Mouse (Mus musculus) MEL (cell line): ENCODE results near the gene Iyd. TPM values are rescaled to one million over a fixed set of nuclear protein-coding genes. Genes with fewer than 3 reads are reported as not detected.
"Not testable (repeated sequence)": the region's sequence is repeated elsewhere in the genome, so short reads cannot be mapped to it uniquely, and the experiment has no call there.

Source experiments
- DNase-seq: peaks from one replicate; pipeline ENCODE4 v3.0.0; 2011; ENCODE audit warnings: low read depth, low spot score
- H3K27ac ChIP-seq: 2 replicates; pipeline ENCODE4 v1.5.1; 2012; ENCODE audit warnings: low read depth, mild to moderate bottlenecking, control low read depth, low read length, moderate library complexity; ENCODE audit not compliant: control insufficient read depth
- H3K27me3 ChIP-seq, 2 experiments: fragments of 150-350 bp in 1 of 2; sonication (generic) in 1 of 2; 2 replicates each; pipeline ENCODE4 v1.6.1; 2012; ENCODE audit warnings: low read length in 2 of 2, mild to moderate bottlenecking in 2 of 2, improper control_type of control experiment in 1 of 2, moderate library complexity in 1 of 2; ENCODE audit not compliant: insufficient read depth in 2 of 2, control insufficient read depth in 1 of 2
- H3K36me3 ChIP-seq, 2 experiments: 2 replicates each; pipeline ENCODE4 v1.6.1; 2012 to 2014; ENCODE audit warnings: low read length in 2 of 2, improper control_type of control experiment in 1 of 2, inconsistent platforms in 1 of 2, mild to moderate bottlenecking in 1 of 2; ENCODE audit not compliant: insufficient read depth in 2 of 2, control insufficient read depth in 1 of 2
- H3K4me1 ChIP-seq, 2 experiments: fragments of 150-350 bp in 1 of 2; sonication (generic) in 1 of 2; 2 replicates each; pipeline ENCODE4 v1.6.1; 2012; ENCODE audit warnings: low read length in 2 of 2, improper control_type of control experiment in 1 of 2, mild to moderate bottlenecking in 1 of 2; ENCODE audit not compliant: insufficient read depth in 2 of 2, control insufficient read depth in 1 of 2
- H3K4me3 ChIP-seq, 2 experiments: fragments of 150-350 bp in 1 of 2; sonication (generic) in 1 of 2; 2 replicates each; pipeline ENCODE4 v1.5.1; 2012; ENCODE audit warnings: low read depth in 2 of 2, low read length in 2 of 2, mild to moderate bottlenecking in 2 of 2, moderate library complexity in 2 of 2, control low read depth in 1 of 2, improper control_type of control experiment in 1 of 2; ENCODE audit not compliant: control insufficient read depth in 1 of 2, insufficient read depth in 1 of 2
- H3K79me2 ChIP-seq: 2 replicates; pipeline ENCODE4 v1.6.1; 2012; ENCODE audit warnings: mild to moderate bottlenecking, low read length, moderate library complexity; ENCODE audit not compliant: control insufficient read depth, poor library complexity, insufficient read depth
- H3K9ac ChIP-seq: 2 replicates; pipeline ENCODE4 v1.6.1; 2012; ENCODE audit warnings: low read depth, mild to moderate bottlenecking, control low read depth, low read length, moderate library complexity; ENCODE audit not compliant: control insufficient read depth, poor library complexity, severe bottlenecking
- H3K9me3 ChIP-seq: fragments of 150-350 bp; sonication (generic); replicated peaks from 2 replicates; pipeline ENCODE4 v1.6.1; 2012; ENCODE audit warnings: mild to moderate bottlenecking, low read length, improper control_type of control experiment, moderate library complexity; ENCODE audit not compliant: insufficient read depth
- BHLHE40 ChIP-seq: IDR thresholded peaks from 2 replicates; pipeline ENCODE4 v1.6.1; 2012; ENCODE audit warnings: low read depth, mild to moderate bottlenecking, inconsistent platforms, low read length, improper control_type of control experiment, borderline replicate concordance
- E2F4 ChIP-seq: IDR thresholded peaks from 2 replicates; pipeline ENCODE4 v1.6.1; 2011; ENCODE audit warnings: low read depth, low read length, improper control_type of control experiment, borderline replicate concordance
- ELF1 ChIP-seq: IDR thresholded peaks from 2 replicates; pipeline ENCODE4 v1.6.1; 2014; ENCODE audit warnings: low read depth, mild to moderate bottlenecking, inconsistent platforms, low read length, improper control_type of control experiment, moderate library complexity
- EP300 ChIP-seq, 2 experiments: IDR thresholded peaks; 2 replicates each; pipeline ENCODE4 v1.6.1; 2011; ENCODE audit warnings: improper control_type of control experiment in 2 of 2, low read length in 2 of 2, low read depth in 1 of 2, mild to moderate bottlenecking in 1 of 2
- GABPA ChIP-seq: IDR thresholded peaks from 2 replicates; pipeline ENCODE4 v1.6.1; 2012; ENCODE audit warnings: low read depth, mild to moderate bottlenecking, inconsistent platforms, low read length, improper control_type of control experiment, moderate library complexity
- GATA1 ChIP-seq: IDR thresholded peaks from 2 replicates; pipeline ENCODE4 v1.6.1; 2011; ENCODE audit warnings: low read depth, low read length, improper control_type of control experiment
- JUND ChIP-seq: IDR thresholded peaks from 2 replicates; pipeline ENCODE4 v1.6.1; 2011; ENCODE audit warnings: low read depth, mild to moderate bottlenecking, improper control_type of control experiment, low read length
- MAFK ChIP-seq: IDR thresholded peaks from 2 replicates; pipeline ENCODE4 v1.6.1; 2011; ENCODE audit warnings: low read depth, mild to moderate bottlenecking, low read length, improper control_type of control experiment, borderline replicate concordance
- MAZ ChIP-seq: IDR thresholded peaks from 2 replicates; pipeline ENCODE4 v1.6.1; 2012; ENCODE audit warnings: low read depth, mild to moderate bottlenecking, inconsistent platforms, low read length, improper control_type of control experiment
- MXI1 ChIP-seq: IDR thresholded peaks from 2 replicates; pipeline ENCODE4 v1.6.1; 2011; ENCODE audit warnings: mild to moderate bottlenecking, low read depth, low read length, improper control_type of control experiment
- MYB ChIP-seq: IDR thresholded peaks from 2 replicates; pipeline ENCODE4 v1.6.1; 2011; ENCODE audit warnings: mild to moderate bottlenecking, low read depth, low read length, improper control_type of control experiment
- MYC ChIP-seq: IDR thresholded peaks from 2 replicates; pipeline ENCODE4 v1.6.1; 2011; ENCODE audit warnings: low read depth, mild to moderate bottlenecking, low read length, improper control_type of control experiment, moderate library complexity
- POLR2A ChIP-seq, 2 experiments: IDR thresholded peaks; 2 replicates each; pipeline ENCODE4 v1.6.1; 2011 to 2012; ENCODE audit warnings: low read length in 2 of 2, mild to moderate bottlenecking in 2 of 2, control low read depth in 1 of 2, improper control_type of control experiment in 1 of 2, low read depth in 1 of 2, moderate library complexity in 1 of 2; ENCODE audit not compliant: control insufficient read depth in 1 of 2, insufficient read depth in 1 of 2, poor library complexity in 1 of 2
- RAD21 ChIP-seq: IDR thresholded peaks from 2 replicates; pipeline ENCODE4 v1.6.1; 2011; ENCODE audit warnings: mild to moderate bottlenecking, low read depth, low read length, improper control_type of control experiment
- SIN3A ChIP-seq: IDR thresholded peaks from 2 replicates; pipeline ENCODE4 v1.6.1; 2012; ENCODE audit warnings: low read length, improper control_type of control experiment, inconsistent platforms
- TAL1 ChIP-seq: IDR thresholded peaks from 2 replicates; pipeline ENCODE4 v1.6.1; 2012; ENCODE audit warnings: mild to moderate bottlenecking, inconsistent platforms, low read length, moderate library complexity, mixed read lengths
- USF2 ChIP-seq, 2 experiments: IDR thresholded peaks; 2 replicates each; pipeline ENCODE4 v1.6.1; 2011 to 2012; ENCODE audit warnings: improper control_type of control experiment in 2 of 2, low read length in 2 of 2, borderline replicate concordance in 1 of 2, inconsistent platforms in 1 of 2, low read depth in 1 of 2, mild to moderate bottlenecking in 1 of 2; ENCODE audit not compliant: insufficient read depth in 1 of 2
- ZC3H11A ChIP-seq: IDR thresholded peaks from 2 replicates; pipeline ENCODE4 v1.6.1; 2012; ENCODE audit warnings: low read depth, mild to moderate bottlenecking, inconsistent platforms, low read length, improper control_type of control experiment
- ZNF384 ChIP-seq: IDR thresholded peaks from 2 replicates; pipeline ENCODE4 v1.6.1; 2012; ENCODE audit warnings: low read depth, mild to moderate bottlenecking, inconsistent platforms, low read length, improper control_type of control experiment
- polyA plus RNA-seq, 2 experiments: library from polyadenylated mRNA; stranded (reverse) in 1 of 2; unstranded in 1 of 2; fragments of >175 nt in 1 of 2; fragments of >200 nt in 1 of 2; gene quantifications; 2 replicates each; pipeline versions ENCODE4 v1.2.1 to v1.2.4; 2012; ENCODE audit warnings: low replicate concordance in 2 of 2, low read depth in 1 of 2; ENCODE audit not compliant: insufficient read length in 2 of 2, insufficient read depth in 1 of 2, missing spikeins in 1 of 2
- total RNA-seq: library from RNA; depleted of rRNA; stranded (reverse); fragments of 300-350 nt; gene quantifications from 2 replicates; pipeline ENCODE4 v1.2.3, GENCODE M21; 2012; rRNA removed

Gene Iyd
- total RNA-seq (not detected in 2 replicates), polyA plus RNA-seq (not detected)

- no peaks in the 10 kb centered on the region; a peak in 2 of 4 replicates for H3K27me3 ChIP-seq
- H3K27ac ChIP-seq: no peak within 1 kb of the TSS
- DNase-seq: no peak
- TF ChIP-seq BHLHE40: no peak
- TF ChIP-seq ZNF384: no peak
- TF ChIP-seq RAD21: no peak
- TF ChIP-seq MAZ: no peak
- no peak for TF ChIP-seq E2F4
- TF ChIP-seq USF2 (IDR thresholded peaks at IDR 0.05; ENCODE audit: borderline replicate concordance in 1 of 2, insufficient read depth in 1 of 2, low read depth in 1 of 2, low read length in 2 of 2): no peak
- no peak for TF ChIP-seq EP300 (IDR thresholded peaks at IDR 0.05; ENCODE audit: low read depth in 1 of 2, low read length in 2 of 2)
- no peak for TF ChIP-seq POLR2A (IDR thresholded peaks at IDR 0.05; ENCODE audit: control insufficient read depth in 1 of 2, insufficient read depth in 1 of 2, low read depth in 1 of 2, low read length in 2 of 2, poor library complexity in 1 of 2)
- TF ChIP-seq MXI1: no peak
- TF ChIP-seq GATA1: no peak
- TF ChIP-seq, all 39 proteins: peak for 0
- Histone ChIP-seq H3K4me1 (no peaks in the 10 kb centered on the region), H3K9ac (no peak within 1 kb of the TSS), H3K36me3 (no peaks in the 10 kb centered on the region), H3K4me3 (no peak within 1 kb of the TSS), H3K9me3 (no peaks in the 10 kb centered on the region), H3K79me2 (no peaks in the 10 kb centered on the region)
These were observed at the start of gene Iyd for GRCm38 (mm10) chr10:3540003-3540827. Gene Iyd (plus strand): TSS chr10:3540240.

GRCm38 (mm10) chr10:3496791-3497190 is 43.2 kb upstream of the Iyd start:
- Histone ChIP-seq H3K36me3 (no peaks in the 10 kb centered on the region), H3K27me3 (no peaks in the 10 kb centered on the region), H3K9me3 (no peaks in the 10 kb centered on the region), H3K4me3 (no peak overlapping the region), H3K79me2 (no peaks in the 10 kb centered on the region), H3K4me1 (no peaks in the 10 kb centered on the region), H3K27ac (no peak overlapping the region), H3K9ac (no peak overlapping the region)
- no peak for TF ChIP-seq MAFK
- no peak for TF ChIP-seq GATA1
- no peak for TF ChIP-seq MXI1
- no peak for TF ChIP-seq POLR2A (IDR thresholded peaks at IDR 0.05; ENCODE audit: control insufficient read depth in 1 of 2, insufficient read depth in 1 of 2, low read depth in 1 of 2, low read length in 2 of 2, poor library complexity in 1 of 2)
- TF ChIP-seq MAZ: no peak
- no peak for TF ChIP-seq GABPA
- no peak for TF ChIP-seq MYB
- TF ChIP-seq SIN3A: no peak
- no peak for TF ChIP-seq ZNF384
- TF ChIP-seq ELF1: no peak
- TF ChIP-seq MYC: no peak
- TF ChIP-seq TAL1: no peak
- no peak for TF ChIP-seq ZC3H11A
- no peak for TF ChIP-seq JUND
- TF ChIP-seq BHLHE40: no peak
- no peak for DNase-seq

GRCm38 (mm10) chr10:3500846-3501245 is 39.2 kb upstream of the Iyd start:
- not testable (repeated sequence) for H3K79me2 ChIP-seq, DNase-seq, H3K4me1 ChIP-seq, H3K27me3 ChIP-seq, H3K4me3 ChIP-seq, H3K27ac ChIP-seq, H3K36me3 ChIP-seq, H3K9ac ChIP-seq, H3K9me3 ChIP-seq
